Mouse (Mus musculus) lung, adult 2 months (tissue): Measurements from ENCODE around the gene Rpgr.

Experiments
- CTCF ChIP-seq: fragments of 200-500 bp; IDR thresholded peaks from 2 replicates; pipeline ENCODE4 v1.5.1; 2011; ENCODE audit warnings: mild to moderate bottlenecking, low read length, control low read depth; ENCODE audit not compliant: insufficient read depth
- POLR2A ChIP-seq: fragments of 200-500 bp; IDR thresholded peaks from 2 replicates; pipeline ENCODE4 v1.6.1; 2011; ENCODE audit warnings: low read depth, mild to moderate bottlenecking, control low read depth, low read length, borderline replicate concordance; ENCODE audit errors: extremely low read depth

DNA sequence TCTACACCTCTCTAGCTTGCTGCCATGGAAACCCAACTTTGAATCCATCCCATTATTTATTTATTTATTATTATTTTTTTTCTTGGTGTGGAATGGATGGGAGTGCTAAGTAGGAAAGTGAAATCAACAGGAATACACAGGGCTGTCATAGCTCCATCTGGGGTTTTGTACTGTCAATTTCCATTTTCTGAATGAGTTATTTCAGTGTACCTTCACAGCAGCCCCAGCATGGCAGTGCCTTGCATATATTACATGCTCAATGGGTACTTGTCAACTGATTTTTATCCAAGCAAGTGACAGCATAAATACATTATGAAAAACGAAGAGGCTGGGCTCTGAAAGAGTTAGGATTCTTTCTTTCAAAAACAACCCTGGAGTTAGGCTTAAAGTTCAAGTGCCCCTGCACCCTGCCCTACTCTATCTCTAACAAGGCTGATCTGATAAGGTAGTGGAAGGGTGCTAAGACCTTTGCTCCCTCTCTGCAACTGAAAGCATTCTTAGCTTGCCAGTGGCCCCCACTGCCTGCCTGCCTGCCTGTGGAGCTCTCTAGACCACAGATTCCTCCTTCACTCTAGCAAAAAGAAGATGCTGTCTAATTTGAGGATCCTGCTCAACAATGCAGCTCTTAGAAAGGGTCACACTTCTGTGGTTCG, 35.3 kb upstream of the Rpgr start, which contains the start of gene Otc:
- no peak for TF ChIP-seq CTCF
- no peak for TF ChIP-seq POLR2A
